Mouse (Mus musculus) heart, embryonic 16.5 days (tissue): Measurements from ENCODE around the gene Fam228b. TPM values are rescaled to one million over a fixed set of nuclear protein-coding genes. Genes with fewer than 3 reads are reported as not detected.
"Not testable (repeated sequence)": the region's sequence is repeated elsewhere in the genome, so short reads cannot be mapped to it uniquely, and the experiment has no call there.

ENCODE experiments used
- ATAC-seq: fragments of 200-750 bp; cut with Nextera tagmentation; replicated peaks from 2 replicates; pipeline ENCODE4 v1.8.0; 2017; ENCODE audit warnings: moderate number of reproducible peaks; ENCODE audit not compliant: insufficient read depth, low FRiP score; ENCODE audit errors: extremely low read depth
- H3K27ac ChIP-seq: fragments of 300-500 bp; sonication (generic); 2 replicates; pipeline ENCODE4 v1.5.1; 2014; ENCODE audit warnings: mild to moderate bottlenecking, low read length, control low read depth, moderate library complexity
- H3K27me3 ChIP-seq: fragments of 300-500 bp; sonication (generic); 2 replicates; pipeline ENCODE4 v1.6.1; 2014; ENCODE audit warnings: low read length, mixed read lengths; ENCODE audit not compliant: control insufficient read depth, insufficient read depth
- H3K36me3 ChIP-seq: fragments of 300-500 bp; sonication (generic); 2 replicates; pipeline ENCODE4 v1.6.1; 2014; ENCODE audit not compliant: control insufficient read depth, insufficient read depth
- H3K4me1 ChIP-seq: fragments of 300-500 bp; sonication (generic); 2 replicates; pipeline ENCODE4 v1.6.1; 2014; ENCODE audit warnings: low read length, mixed read lengths; ENCODE audit not compliant: control insufficient read depth, insufficient read depth
- H3K4me2 ChIP-seq: fragments of 300-500 bp; sonication (generic); 2 replicates; pipeline ENCODE4 v1.6.1; 2014; ENCODE audit warnings: low read depth, mild to moderate bottlenecking, control low read depth, low read length
- H3K4me3 ChIP-seq: fragments of 300-500 bp; sonication (generic); 2 replicates; pipeline ENCODE4 v1.5.1; 2014; ENCODE audit warnings: mild to moderate bottlenecking, control low read depth, low read length
- H3K9ac ChIP-seq: fragments of 300-500 bp; sonication (generic); 2 replicates; pipeline ENCODE4 v1.6.1; 2014; ENCODE audit warnings: low read length, control low read depth
- H3K9me3 ChIP-seq: fragments of 300-500 bp; sonication (generic); replicated peaks from 2 replicates; pipeline ENCODE4 v1.6.1; 2016; ENCODE audit warnings: low read length; ENCODE audit not compliant: control insufficient read depth
- WGBS: fragments of 180-500 bp; shearing (Covaris S2); extraction: QIAGEN DNeasy Blood & Tissue Kit; methylation state at CpG from one replicate; pipeline ENCODE4 v1.1.7; 2014; 5-methylcytosine and 5-hydroxymethylcytosine counted together
- polyA plus RNA-seq: library from polyadenylated mRNA; unstranded; fragments of >200 nt; fragmentation: Nextera tagmentation; extraction: Ambion mirVana; gene quantifications from 2 replicates; pipeline ENCODE4 v1.2.1, GENCODE M21; 2015

Gene Fam228b
- polyA plus RNA-seq: 1.5 and 3.0 TPM in 2 replicates

GRCm38 (mm10) chr12:4768492-4769332 lies at the start of gene Fam228b, which contains the start of gene Pfn4:
Gene Fam228b (minus strand): TSS chr12:4769267.
Gene Pfn4 (plus strand): TSS chr12:4769022.
- Histone ChIP-seq H3K9ac (peak within 1 kb of the TSS; percentile 94), H3K36me3 (no peaks in the 10 kb centered on the region), H3K9me3 (no peaks in the 10 kb centered on the region), H3K4me1 (peaks cover 5% of the 10 kb centered on the region), H3K27ac (peak within 1 kb of the TSS; percentile 91), H3K27me3 (no peaks in the 10 kb centered on the region), H3K4me3 (peak within 1 kb of the TSS; percentile 82), H3K4me2 (peak within 1 kb of the TSS; percentile 95)
- 3% methylated on average over 61 of the region's 61 CpGs for WGBS
- ATAC-seq: peak; percentile 98

- H3K4me1 ChIP-seq: peaks cover 14% of the 10 kb centered on the region
Observed at GRCm38 (mm10) chr12:4817361-4818101, 48.5 kb upstream of the Fam228b start, which contains the start of gene Sf3b6. Gene Sf3b6 (plus strand): TSS chr12:4817544.

GRCm38 (mm10) chr12:4816680-4817360 lies 47.8 kb upstream of the Fam228b start:
- peak; percentile 65 for ATAC-seq
- peak overlapping the region; percentile 89 for H3K9ac ChIP-seq
- H3K9me3 ChIP-seq: no peaks in the 10 kb centered on the region
- peaks cover 14% of the 10 kb centered on the region for H3K4me1 ChIP-seq
- 7% methylated on average over 24 of the region's 24 CpGs for WGBS
- peak overlapping the region; percentile 98 for H3K4me3 ChIP-seq
- peak overlapping the region; percentile 92 for H3K27ac ChIP-seq
- H3K4me2 ChIP-seq: peak overlapping the region; percentile 92
- no peaks in the 10 kb centered on the region for H3K27me3 ChIP-seq
- H3K36me3 ChIP-seq: peaks cover 13% of the 10 kb centered on the region

More at GRCm38 (mm10) chr12:4817361-4818101, 48.5 kb upstream of the Fam228b start, which contains the start of gene Sf3b6:
- peak within 1 kb of the TSS; percentile 98 for H3K4me3 ChIP-seq
- under 1% methylated on average over 49 of the region's 49 CpGs for WGBS
- peak within 1 kb of the TSS; percentile 89 for H3K9ac ChIP-seq
- peak within 1 kb of the TSS; percentile 92 for H3K27ac ChIP-seq
- H3K27me3 ChIP-seq: no peaks in the 10 kb centered on the region
- no peaks in the 10 kb centered on the region for H3K9me3 ChIP-seq
- H3K4me2 ChIP-seq: peak within 1 kb of the TSS; percentile 96
- H3K36me3 ChIP-seq: peaks cover 19% of the 10 kb centered on the region
- peak; percentile 98 for ATAC-seq

- Histone ChIP-seq H3K27me3 (no peaks in the 10 kb centered on the region), H3K9ac (no peak overlapping the region), H3K36me3 (no peaks in the 10 kb centered on the region), H3K4me3 (no peak overlapping the region), H3K9me3 (peaks cover 4% of the 10 kb centered on the region; the same call in 1 of the 2 replicates), H3K4me2 (no peak overlapping the region), H3K27ac (no peak overlapping the region), H3K4me1 (peaks cover 14% of the 10 kb centered on the region)
- 77% methylated on average over 4 of the region's 4 CpGs for WGBS
- ATAC-seq: no peak
Observed at GRCm38 (mm10) chr12:4813636-4814035, 44.6 kb upstream of the Fam228b start.

GRCm38 (mm10) chr12:4811705-4812104 lies 42.6 kb upstream of the Fam228b start:
- WGBS: 47% methylated on average over 3 of the region's 3 CpGs
- peaks cover 4% of the 10 kb centered on the region for H3K4me1 ChIP-seq
- no peaks in the 10 kb centered on the region for H3K27me3 ChIP-seq
- H3K4me3 ChIP-seq: no peak overlapping the region
- H3K9me3 ChIP-seq: peaks cover 4% of the 10 kb centered on the region; the same call in 1 of the 2 replicates
- H3K9ac ChIP-seq: no peak overlapping the region
- H3K27ac ChIP-seq: no peak overlapping the region
- no peaks in the 10 kb centered on the region for H3K36me3 ChIP-seq
- no peak overlapping the region for H3K4me2 ChIP-seq
- ATAC-seq: no peak

GRCm38 (mm10) chr12:4811036-4811435 lies 42.0 kb upstream of the Fam228b start:
- no peak for ATAC-seq
- 72% methylated on average over 4 of the region's 4 CpGs for whole genome bisulfite sequencing
- Histone ChIP-seq H3K4me1 (no peaks in the 10 kb centered on the region), H3K4me2 (no peak overlapping the region), H3K9ac (no peak overlapping the region), H3K9me3 (peaks cover 4% of the 10 kb centered on the region; the same call in 1 of the 2 replicates), H3K36me3 (no peaks in the 10 kb centered on the region), H3K27ac (no peak overlapping the region), H3K27me3 (no peaks in the 10 kb centered on the region), H3K4me3 (no peak overlapping the region)

GRCm38 (mm10) chr12:4797471-4797870 lies 28.4 kb upstream of the Fam228b start:
- 73% methylated on average over 6 of the region's 6 CpGs for WGBS
- H3K4me1 ChIP-seq, H3K36me3 ChIP-seq, H3K4me2 ChIP-seq, H3K4me3 ChIP-seq, H3K27ac ChIP-seq, ATAC-seq, H3K9ac ChIP-seq, H3K27me3 ChIP-seq: not testable (repeated sequence)
- 0 out of 2 replicates have a peak, but pooled peaks cover 11% of the 10 kb centered on the region for H3K9me3 ChIP-seq

- H3K36me3 ChIP-seq: no peaks in the 10 kb centered on the region
- H3K4me3 ChIP-seq: no peak overlapping the region
- H3K4me1 ChIP-seq: no peaks in the 10 kb centered on the region
- no peak overlapping the region for H3K4me2 ChIP-seq
- no peaks in the 10 kb centered on the region for H3K9me3 ChIP-seq
- H3K9ac ChIP-seq: no peak overlapping the region
- no peak for ATAC-seq
- no peaks in the 10 kb centered on the region for H3K27me3 ChIP-seq
- no peak overlapping the region for H3K27ac ChIP-seq
- WGBS: 78% methylated on average over 1 of the region's 1 CpGs
Observed at GRCm38 (mm10) chr12:4793718-4794117, 24.7 kb upstream of the Fam228b start.
